Mouse (Mus musculus) MEL (cell line): ENCODE results near the gene Impdh2. TPM values are rescaled to one million over a fixed set of nuclear protein-coding genes. Genes with fewer than 3 reads are reported as not detected.

Source experiments
- DNase-seq: peaks from one replicate; pipeline ENCODE4 v3.0.0; 2011; ENCODE audit warnings: low read depth, low spot score
- H3K27ac ChIP-seq: 2 replicates; pipeline ENCODE4 v1.5.1; 2012; ENCODE audit warnings: low read depth, mild to moderate bottlenecking, control low read depth, low read length, moderate library complexity; ENCODE audit not compliant: control insufficient read depth
- H3K27me3 ChIP-seq, 2 experiments: fragments of 150-350 bp in 1 of 2; sonication (generic) in 1 of 2; 2 replicates each; pipeline ENCODE4 v1.6.1; 2012; ENCODE audit warnings: low read length in 2 of 2, mild to moderate bottlenecking in 2 of 2, improper control_type of control experiment in 1 of 2, moderate library complexity in 1 of 2; ENCODE audit not compliant: insufficient read depth in 2 of 2, control insufficient read depth in 1 of 2
- H3K36me3 ChIP-seq, 2 experiments: 2 replicates each; pipeline ENCODE4 v1.6.1; 2012 to 2014; ENCODE audit warnings: low read length in 2 of 2, improper control_type of control experiment in 1 of 2, inconsistent platforms in 1 of 2, mild to moderate bottlenecking in 1 of 2; ENCODE audit not compliant: insufficient read depth in 2 of 2, control insufficient read depth in 1 of 2
- H3K4me1 ChIP-seq, 2 experiments: fragments of 150-350 bp in 1 of 2; sonication (generic) in 1 of 2; 2 replicates each; pipeline ENCODE4 v1.6.1; 2012; ENCODE audit warnings: low read length in 2 of 2, improper control_type of control experiment in 1 of 2, mild to moderate bottlenecking in 1 of 2; ENCODE audit not compliant: insufficient read depth in 2 of 2, control insufficient read depth in 1 of 2
- H3K4me3 ChIP-seq, 2 experiments: fragments of 150-350 bp in 1 of 2; sonication (generic) in 1 of 2; 2 replicates each; pipeline ENCODE4 v1.5.1; 2012; ENCODE audit warnings: low read depth in 2 of 2, low read length in 2 of 2, mild to moderate bottlenecking in 2 of 2, moderate library complexity in 2 of 2, control low read depth in 1 of 2, improper control_type of control experiment in 1 of 2; ENCODE audit not compliant: control insufficient read depth in 1 of 2, insufficient read depth in 1 of 2
- H3K79me2 ChIP-seq: 2 replicates; pipeline ENCODE4 v1.6.1; 2012; ENCODE audit warnings: mild to moderate bottlenecking, low read length, moderate library complexity; ENCODE audit not compliant: control insufficient read depth, poor library complexity, insufficient read depth
- H3K9ac ChIP-seq: 2 replicates; pipeline ENCODE4 v1.6.1; 2012; ENCODE audit warnings: low read depth, mild to moderate bottlenecking, control low read depth, low read length, moderate library complexity; ENCODE audit not compliant: control insufficient read depth, poor library complexity, severe bottlenecking
- H3K9me3 ChIP-seq: fragments of 150-350 bp; sonication (generic); replicated peaks from 2 replicates; pipeline ENCODE4 v1.6.1; 2012; ENCODE audit warnings: mild to moderate bottlenecking, low read length, improper control_type of control experiment, moderate library complexity; ENCODE audit not compliant: insufficient read depth
- BHLHE40 ChIP-seq: IDR thresholded peaks from 2 replicates; pipeline ENCODE4 v1.6.1; 2012; ENCODE audit warnings: low read depth, mild to moderate bottlenecking, inconsistent platforms, low read length, improper control_type of control experiment, borderline replicate concordance
- CHD1 ChIP-seq: IDR thresholded peaks from 2 replicates; pipeline ENCODE4 v1.6.1; 2012; ENCODE audit warnings: low read depth, mild to moderate bottlenecking, inconsistent platforms, low read length, improper control_type of control experiment
- CHD2 ChIP-seq: IDR thresholded peaks from 2 replicates; pipeline ENCODE4 v1.6.1; 2011; ENCODE audit warnings: low read length, improper control_type of control experiment
- ELF1 ChIP-seq: IDR thresholded peaks from 2 replicates; pipeline ENCODE4 v1.6.1; 2014; ENCODE audit warnings: low read depth, mild to moderate bottlenecking, inconsistent platforms, low read length, improper control_type of control experiment, moderate library complexity
- ETS1 ChIP-seq: IDR thresholded peaks from 2 replicates; pipeline ENCODE4 v1.6.1; 2012; ENCODE audit warnings: low read depth, mild to moderate bottlenecking, inconsistent platforms, low read length, improper control_type of control experiment, moderate library complexity
- GABPA ChIP-seq: IDR thresholded peaks from 2 replicates; pipeline ENCODE4 v1.6.1; 2012; ENCODE audit warnings: low read depth, mild to moderate bottlenecking, inconsistent platforms, low read length, improper control_type of control experiment, moderate library complexity
- GATA1 ChIP-seq: IDR thresholded peaks from 2 replicates; pipeline ENCODE4 v1.6.1; 2011; ENCODE audit warnings: low read depth, low read length, improper control_type of control experiment
- HCFC1 ChIP-seq: IDR thresholded peaks from 2 replicates; pipeline ENCODE4 v1.6.1; 2012; ENCODE audit warnings: low read depth, mild to moderate bottlenecking, inconsistent platforms, low read length, improper control_type of control experiment, moderate library complexity
- JUND ChIP-seq: IDR thresholded peaks from 2 replicates; pipeline ENCODE4 v1.6.1; 2011; ENCODE audit warnings: low read depth, mild to moderate bottlenecking, improper control_type of control experiment, low read length
- KAT2A ChIP-seq: conservative IDR thresholded peaks from 2 replicates; pipeline ENCODE4 v1.6.1; 2012; ENCODE audit warnings: low read depth, low read length, improper control_type of control experiment, inconsistent platforms
- MAX ChIP-seq: IDR thresholded peaks from 2 replicates; pipeline ENCODE4 v1.6.1; 2011; ENCODE audit warnings: low read length, improper control_type of control experiment
- MXI1 ChIP-seq: IDR thresholded peaks from 2 replicates; pipeline ENCODE4 v1.6.1; 2011; ENCODE audit warnings: mild to moderate bottlenecking, low read depth, low read length, improper control_type of control experiment
- MYB ChIP-seq: IDR thresholded peaks from 2 replicates; pipeline ENCODE4 v1.6.1; 2011; ENCODE audit warnings: mild to moderate bottlenecking, low read depth, low read length, improper control_type of control experiment
- MYC ChIP-seq: IDR thresholded peaks from 2 replicates; pipeline ENCODE4 v1.6.1; 2011; ENCODE audit warnings: low read depth, mild to moderate bottlenecking, low read length, improper control_type of control experiment, moderate library complexity
- NELFE ChIP-seq: IDR thresholded peaks from 2 replicates; pipeline ENCODE4 v1.6.1; 2011; ENCODE audit warnings: low read depth, low read length, improper control_type of control experiment
- POLR2A ChIP-seq, 2 experiments: IDR thresholded peaks; 2 replicates each; pipeline ENCODE4 v1.6.1; 2011 to 2012; ENCODE audit warnings: low read length in 2 of 2, mild to moderate bottlenecking in 2 of 2, control low read depth in 1 of 2, improper control_type of control experiment in 1 of 2, low read depth in 1 of 2, moderate library complexity in 1 of 2; ENCODE audit not compliant: control insufficient read depth in 1 of 2, insufficient read depth in 1 of 2, poor library complexity in 1 of 2
- POLR2AphosphoS2 ChIP-seq: IDR thresholded peaks from 2 replicates; pipeline ENCODE4 v1.6.1; 2011; ENCODE audit warnings: low read length, improper control_type of control experiment
- POLR2AphosphoS5 ChIP-seq: IDR thresholded peaks from 2 replicates; pipeline ENCODE4 v1.6.1; 2012; ENCODE audit warnings: low read depth, borderline replicate concordance, mild to moderate bottlenecking, inconsistent platforms, low read length, moderate library complexity, mixed read lengths
- SIN3A ChIP-seq: IDR thresholded peaks from 2 replicates; pipeline ENCODE4 v1.6.1; 2012; ENCODE audit warnings: low read length, improper control_type of control experiment, inconsistent platforms
- SMC3 ChIP-seq: IDR thresholded peaks from 2 replicates; pipeline ENCODE4 v1.6.1; 2011; ENCODE audit warnings: low read depth, low read length, improper control_type of control experiment
- TAL1 ChIP-seq: IDR thresholded peaks from 2 replicates; pipeline ENCODE4 v1.6.1; 2012; ENCODE audit warnings: mild to moderate bottlenecking, inconsistent platforms, low read length, moderate library complexity, mixed read lengths
- TBP ChIP-seq: IDR thresholded peaks from 2 replicates; pipeline ENCODE4 v1.8.0; 2011; ENCODE audit warnings: low read depth, low read length, improper control_type of control experiment
- TCF12 ChIP-seq: IDR thresholded peaks from 2 replicates; pipeline ENCODE4 v1.6.1; 2014; ENCODE audit warnings: low read depth, mild to moderate bottlenecking, inconsistent platforms, low read length, improper control_type of control experiment, moderate library complexity
- UBTF ChIP-seq: IDR thresholded peaks from 2 replicates; pipeline ENCODE4 v1.6.1; 2012; ENCODE audit warnings: low read depth, mild to moderate bottlenecking, inconsistent platforms, low read length, improper control_type of control experiment, moderate library complexity, borderline replicate concordance; ENCODE audit not compliant: insufficient read depth
- ZC3H11A ChIP-seq: IDR thresholded peaks from 2 replicates; pipeline ENCODE4 v1.6.1; 2012; ENCODE audit warnings: low read depth, mild to moderate bottlenecking, inconsistent platforms, low read length, improper control_type of control experiment
- ZKSCAN1 ChIP-seq: IDR thresholded peaks from 2 replicates; pipeline ENCODE4 v1.6.1; 2012; ENCODE audit warnings: low read depth, mild to moderate bottlenecking, inconsistent platforms, low read length, improper control_type of control experiment, moderate library complexity
- ZMIZ1 ChIP-seq: IDR thresholded peaks from 2 replicates; pipeline ENCODE4 v1.6.1; 2012; ENCODE audit warnings: low read depth, mild to moderate bottlenecking, inconsistent platforms, low read length, improper control_type of control experiment, moderate library complexity
- polyA plus RNA-seq, 2 experiments: library from polyadenylated mRNA; stranded (reverse) in 1 of 2; unstranded in 1 of 2; fragments of >175 nt in 1 of 2; fragments of >200 nt in 1 of 2; gene quantifications; 2 replicates each; pipeline versions ENCODE4 v1.2.1 to v1.2.4; 2012; ENCODE audit warnings: low replicate concordance in 2 of 2, low read depth in 1 of 2; ENCODE audit not compliant: insufficient read length in 2 of 2, insufficient read depth in 1 of 2, missing spikeins in 1 of 2
- total RNA-seq: library from RNA; depleted of rRNA; stranded (reverse); fragments of 300-350 nt; gene quantifications from 2 replicates; pipeline ENCODE4 v1.2.3, GENCODE M21; 2012

Impdh2 gene
- total and polyA plus RNA-seq, 3 experiments: 519 to 550 TPM; not detected in 1

DNA sequence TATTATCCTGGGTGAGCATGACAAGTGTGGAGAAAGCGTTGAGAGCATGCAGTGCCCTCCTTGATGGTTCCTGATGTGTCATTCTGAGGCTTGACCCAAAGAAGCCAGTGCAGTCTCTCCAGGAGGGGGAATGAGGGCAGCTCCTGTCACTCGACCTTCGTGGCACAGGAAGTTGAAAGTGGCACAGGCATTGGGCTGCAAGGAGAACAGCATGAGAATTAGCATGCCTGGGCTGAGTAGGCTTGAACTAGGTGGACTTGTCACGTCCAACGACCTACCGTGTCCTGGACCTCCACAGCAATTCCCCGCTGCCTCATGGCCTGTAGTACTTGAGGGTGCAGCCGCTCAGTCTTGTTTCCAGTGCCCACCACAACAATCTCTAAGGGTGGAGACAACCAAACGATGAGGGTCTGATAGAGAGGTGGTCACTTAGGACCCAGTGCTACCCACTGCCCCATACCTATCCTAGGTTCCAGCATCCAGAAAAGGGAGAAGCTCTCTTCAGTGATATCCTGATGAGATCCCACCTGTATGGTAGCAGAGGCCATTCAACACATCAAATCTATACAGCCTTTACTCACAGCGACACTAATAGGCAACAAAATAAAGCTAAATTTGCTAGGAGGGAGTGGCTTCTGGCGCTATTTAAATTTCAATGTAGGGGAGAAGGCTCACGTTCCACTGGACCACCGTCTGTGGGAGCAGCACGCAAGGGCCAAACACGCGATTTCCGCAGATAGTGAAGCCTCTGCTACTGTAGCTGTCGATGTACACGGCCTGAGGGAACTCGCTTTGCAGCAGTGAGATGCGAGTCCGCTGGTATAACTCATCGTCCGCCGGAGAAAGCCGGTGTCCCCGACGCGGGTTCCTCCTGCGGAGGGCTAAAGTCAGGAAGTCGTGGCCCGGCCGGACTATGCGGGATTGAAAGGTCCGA is 6.1 kb downstream of the Impdh2 start:
- Histone ChIP-seq H3K36me3 (peaks cover 4 to 35% of the 10 kb centered on the region in 2 experiments), H3K4me3 (peak overlapping the region; percentile 66 to 79)

DNA sequence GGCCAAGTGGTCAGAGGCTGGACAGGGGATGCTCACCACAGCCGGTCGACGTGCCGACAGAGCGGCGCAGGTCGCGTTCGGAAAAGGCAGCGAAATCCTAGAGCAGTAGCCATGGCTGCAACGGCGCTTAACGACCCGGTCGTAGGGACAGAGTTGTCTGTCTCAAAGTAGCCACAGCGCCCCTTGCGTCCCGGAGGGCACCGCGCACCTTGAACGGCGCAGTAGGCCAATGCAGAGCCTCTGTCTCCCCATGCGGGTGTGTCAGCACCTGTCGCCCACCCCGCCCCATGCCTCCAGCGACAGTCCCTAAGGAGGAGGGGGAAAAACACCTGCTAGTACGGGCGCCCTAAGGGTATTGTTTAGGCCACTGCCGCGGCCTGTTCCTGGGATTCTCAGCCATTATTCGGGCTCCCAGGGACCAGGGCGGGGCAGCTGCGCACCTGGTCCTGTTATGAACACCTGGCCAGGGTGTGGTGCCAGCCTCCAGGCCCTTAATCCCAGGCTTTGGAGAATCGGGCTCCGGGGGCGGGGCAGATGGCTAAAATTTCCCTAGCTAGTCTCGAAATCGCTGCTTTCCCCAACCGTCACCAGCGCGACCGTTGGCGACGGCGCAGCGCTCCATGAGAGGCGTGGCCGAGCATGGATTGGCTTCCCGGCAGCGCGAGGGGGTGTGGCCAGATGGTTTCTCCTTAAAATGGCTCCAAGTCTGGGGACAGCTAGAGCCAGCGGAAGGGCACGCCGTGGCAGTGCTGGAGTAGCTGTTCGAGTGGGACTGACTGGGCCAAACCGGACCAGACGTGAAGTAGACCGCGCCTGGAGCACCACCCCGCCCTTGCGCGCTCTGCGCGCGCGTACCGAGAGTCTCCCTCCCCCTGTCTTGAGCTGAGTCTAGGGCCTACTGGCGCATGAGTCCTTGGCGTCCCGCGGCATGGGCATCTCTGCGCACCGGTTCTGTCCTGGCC is 7.0 kb downstream of the Impdh2 start, which contains the start of gene Ndufaf3:
Gene Ndufaf3 (minus strand): TSS at position 620 of the 962 bp plus-strand sequence.
- peak; percentile 97 for DNase-seq
- peaks cover 4 to 27% of the 10 kb centered on the region in 2 experiments for H3K36me3 ChIP-seq
- peaks cover 0 to 40% of the 10 kb centered on the region in 2 experiments; a peak in 3 of 4 replicates for H3K4me1 ChIP-seq
- TF ChIP-seq MAX (0 out of 2 replicates have a peak, but pooled peaks have one; percentile 62), HCFC1 (peak; percentile 77), SIN3A (peak; percentile 77; the same call in 1 of the 2 replicates), ZMIZ1 (peak; percentile 97), ETS1 (no peak; the same call in 1 of the 2 replicates), TBP (peak; percentile 98), MXI1 (peak; percentile 85), GATA1 (no peak), ZC3H11A (no peak), POLR2A (IDR thresholded peaks at IDR 0.05; ENCODE audit: control insufficient read depth in 1 of 2, insufficient read depth in 1 of 2, low read depth in 1 of 2, low read length in 2 of 2, poor library complexity in 1 of 2) (peak; percentile 95 to 98), SMC3 (no peak), CHD1 (0 out of 2 replicates have a peak, but pooled peaks have one; percentile 6), UBTF (peak; percentile 83; the same call in 1 of the 2 replicates), TCF12 (peak; percentile 55), ZKSCAN1 (no peak), TAL1 (no peak), ELF1 (peak; percentile 44), MYB (peak; percentile 99), NELFE (peak; percentile 99)

More for the DNA sequence above, 6.1 kb downstream of the Impdh2 start:
- H3K27me3 ChIP-seq: no peaks in the 10 kb centered on the region
- H3K4me1 ChIP-seq: peaks cover 0 to 50% of the 10 kb centered on the region in 2 experiments; a peak in 3 of 4 replicates
- peaks cover 41% of the 10 kb centered on the region for H3K79me2 ChIP-seq
- H3K9me3 ChIP-seq: no peaks in the 10 kb centered on the region
- DNase-seq: peak; percentile 49
- TF ChIP-seq ZKSCAN1: no peak
- TF ChIP-seq CHD1: peak; percentile 86; the same call in 1 of the 2 replicates
- TF ChIP-seq GATA1: no peak
- TF ChIP-seq KAT2A: no peak
- TF ChIP-seq GABPA: no peak
- peak; percentile 32; the same call in 1 of the 2 replicates for TF ChIP-seq BHLHE40
- TF ChIP-seq POLR2AphosphoS5: 0 out of 2 replicates have a peak, but pooled peaks have one; percentile 65
- 0 out of 2 replicates have a peak, but pooled peaks have one; percentile 23 for TF ChIP-seq MXI1
- TF ChIP-seq HCFC1: no peak
- TF ChIP-seq ETS1: no peak; the same call in 1 of the 2 replicates
- TF ChIP-seq POLR2AphosphoS2: peak; percentile 91
- no peak for TF ChIP-seq JUND
- TF ChIP-seq ZMIZ1: peak; percentile 78
- TF ChIP-seq NELFE: peak; percentile 49; the same call in 1 of the 2 replicates
- TF ChIP-seq MYC: no peak; the same call in 1 of the 2 replicates
- peak; percentile 21; the same call in 1 of the 2 replicates for TF ChIP-seq CHD2
- no peak for TF ChIP-seq ZC3H11A
- peak; percentile 40 for TF ChIP-seq SIN3A
- peak in 1 of 2 experiments; percentile 13; a peak in 1 of 4 replicates for TF ChIP-seq POLR2A (IDR thresholded peaks at IDR 0.05; ENCODE audit: control insufficient read depth in 1 of 2, insufficient read depth in 1 of 2, low read depth in 1 of 2, low read length in 2 of 2, poor library complexity in 1 of 2)
- TF ChIP-seq, all 39 proteins: peak for 10
- Histone ChIP-seq H3K9ac (peak overlapping the region; percentile 89), H3K27ac (peak overlapping the region; percentile 90)

More for the DNA sequence above, 7.0 kb downstream of the Impdh2 start, which contains the start of gene Ndufaf3:
- Histone ChIP-seq H3K9ac (peak within 1 kb of the TSS; percentile 89), H3K4me3 (peak within 1 kb of the TSS; percentile 66 to 79), H3K27ac (peak within 1 kb of the TSS; percentile 90), H3K79me2 (peaks cover 32% of the 10 kb centered on the region), H3K9me3 (no peaks in the 10 kb centered on the region), H3K27me3 (no peaks in the 10 kb centered on the region)
